17 mouse cellular contexts compared by ENCODE assay signal in the genomic region with DNA sequence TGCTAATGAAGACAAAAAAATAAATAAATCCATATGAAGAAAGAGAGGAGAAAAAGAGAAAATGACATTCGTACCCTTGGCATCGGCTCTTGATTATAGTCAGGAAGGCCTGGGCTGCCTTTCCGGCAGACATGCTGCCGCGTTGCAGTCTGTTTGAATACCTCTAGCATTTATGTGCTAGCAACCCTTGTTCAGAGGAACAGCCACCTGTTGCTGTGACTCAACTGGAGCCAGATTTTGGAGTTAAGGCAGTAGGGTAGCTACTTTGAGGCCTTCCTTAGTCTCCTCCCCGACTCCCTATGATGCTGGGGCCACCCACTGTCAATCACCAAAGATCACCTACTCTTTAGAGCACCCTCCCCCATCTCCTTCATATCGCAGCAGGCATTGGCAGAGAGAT.
DNase-seq lines count a peak whose midpoint lies in the region; ATAC-seq and TF ChIP-seq lines count a peak whose summit lies in the region.
"Had no signal": no experiment of that assay in that cellular context is flagged by ENCODE, and none has a peak within 500 bp of the region (broad histone marks: within the 10 kb centered on the region; RNA-seq: fewer than 3 reads in every experiment).

No protein-coding gene starts in this region.

- H3ac ChIP-seq in myocyte (ENCODE audit: control insufficient read depth, insufficient read length) = no peak overlapping the region

- peak overlapping the region; percentile 49; the same call in 1 of the 2 replicates for H3K27ac ChIP-seq in heart, embryonic 12.5 days (ENCODE audit: poor library complexity, severe bottlenecking)
- H3K27ac ChIP-seq in kidney, embryonic 15.5 days = peak overlapping the region; percentile 25; the same call in 1 of the 2 replicates
- peak overlapping the region; percentile 61 for H3K27ac ChIP-seq in midbrain, embryonic 10.5 days (replicated peaks)
- H3K27ac ChIP-seq in midbrain, embryonic 16.5 days (ENCODE audit: low read length) = no peak overlapping the region
- H3K27ac ChIP-seq: forebrain, embryonic 15.5 days; hindbrain, embryonic 14.5 days; intestine, embryonic 15.5 days had no signal

- DNase-seq in heart, adult 11 months = no peak
- DNase-seq in kidney, adult 18-20 months = no peak
- no peak for DNase-seq in midbrain, embryonic 10.5 days (ENCODE audit: low spot score)
- no peak for DNase-seq in embryo, embryonic 10 days (ENCODE audit: low spot score)
- DNase-seq: adrenal gland, postnatal 25 days; cerebellum, adult 18-20 months; cerebellum, adult 9-11 months; cerebellum, postnatal 36 days; gastrocnemius, postnatal 10 days; heart, postnatal 4 days had no signal

- no peaks in the 10 kb centered on the region for H3K36me3 ChIP-seq in heart, embryonic 12.5 days
- H3K36me3 ChIP-seq in kidney, embryonic 15.5 days = no peaks in the 10 kb centered on the region
- no peaks in the 10 kb centered on the region for H3K36me3 ChIP-seq in midbrain, embryonic 10.5 days
- no peaks in the 10 kb centered on the region for H3K36me3 ChIP-seq in midbrain, embryonic 16.5 days (ENCODE audit: control insufficient read depth, insufficient read depth, low read length)
- H3K36me3 ChIP-seq in myocyte (ENCODE audit: control insufficient read depth, insufficient read depth) = no peaks in the 10 kb centered on the region
- H3K36me3 ChIP-seq: forebrain, embryonic 15.5 days; intestine, embryonic 15.5 days had no signal

- no peaks in the 10 kb centered on the region for H3K79me2 ChIP-seq in myocyte (ENCODE audit: control insufficient read depth, insufficient read depth)

- H3K4me3 ChIP-seq in heart, embryonic 12.5 days = no peak overlapping the region
- no peak overlapping the region for H3K4me3 ChIP-seq in kidney, embryonic 15.5 days (replicated peaks)
- H3K4me3 ChIP-seq in midbrain, embryonic 10.5 days = no peak overlapping the region
- no peak overlapping the region for H3K4me3 ChIP-seq in midbrain, embryonic 16.5 days (ENCODE audit: low read depth, low read length)
- H3K4me3 ChIP-seq in myocyte = no peak overlapping the region
- H3K4me3 ChIP-seq: forebrain, embryonic 15.5 days; intestine, embryonic 15.5 days had no signal

- 0 out of 2 replicates have a peak, but pooled peaks cover 3% of the 10 kb centered on the region for H3K27me3 ChIP-seq in heart, embryonic 12.5 days (replicated peaks)
- H3K27me3 ChIP-seq in kidney, embryonic 15.5 days = no peaks in the 10 kb centered on the region
- peaks cover 31% of the 10 kb centered on the region for H3K27me3 ChIP-seq in midbrain, embryonic 10.5 days (ENCODE audit: low read depth, poor library complexity, severe bottlenecking)
- no peaks in the 10 kb centered on the region; the same call in 1 of the 2 replicates for H3K27me3 ChIP-seq in midbrain, embryonic 16.5 days (ENCODE audit: control insufficient read depth, insufficient read depth, low read depth, low read length)
- H3K27me3 ChIP-seq in myocyte (ENCODE audit: control insufficient read depth, insufficient read depth, insufficient read length) = no peaks in the 10 kb centered on the region
- H3K27me3 ChIP-seq: forebrain, embryonic 15.5 days; intestine, embryonic 15.5 days had no signal

- no peaks in the 10 kb centered on the region for H3K9me3 ChIP-seq in heart, embryonic 12.5 days (replicated peaks)
- H3K9me3 ChIP-seq in kidney, embryonic 15.5 days (replicated peaks) = no peaks in the 10 kb centered on the region
- no peaks in the 10 kb centered on the region for H3K9me3 ChIP-seq in midbrain, embryonic 10.5 days (replicated peaks)
- H3K9me3 ChIP-seq in midbrain, embryonic 16.5 days (replicated peaks; ENCODE audit: control insufficient read depth, low read length, poor library complexity, severe bottlenecking) = no peaks in the 10 kb centered on the region
- H3K9me3 ChIP-seq: forebrain, embryonic 15.5 days; intestine, embryonic 15.5 days had no signal

- peaks cover 29% of the 10 kb centered on the region for H3K4me1 ChIP-seq in heart, embryonic 12.5 days (replicated peaks)
- H3K4me1 ChIP-seq in kidney, embryonic 15.5 days = peaks cover 50% of the 10 kb centered on the region
- H3K4me1 ChIP-seq in midbrain, embryonic 10.5 days = peaks cover 67% of the 10 kb centered on the region
- peaks cover 5% of the 10 kb centered on the region; the same call in 1 of the 2 replicates for H3K4me1 ChIP-seq in midbrain, embryonic 16.5 days (ENCODE audit: control insufficient read depth, insufficient read depth, low read length)
- H3K4me1 ChIP-seq: intestine, embryonic 15.5 days had no signal

- WGBS in heart, embryonic 12.5 days = 48% methylated on average over 7 of the region's 7 CpGs
- 64% methylated on average over 7 of the region's 7 CpGs for WGBS in kidney, embryonic 15.5 days
- WGBS in midbrain, embryonic 10.5 days = 77% methylated on average over 7 of the region's 7 CpGs
- 66% methylated on average over 7 of the region's 7 CpGs for WGBS in midbrain, embryonic 16.5 days

- ATAC-seq in heart, embryonic 12.5 days (ENCODE audit: insufficient number of reproducible peaks, low FRiP score) = no peak
- ATAC-seq in kidney, embryonic 15.5 days (replicated peaks; ENCODE audit: low FRiP score) = no peak
- no peak for ATAC-seq in midbrain, embryonic 16.5 days
- ATAC-seq: forebrain, embryonic 15.5 days; intestine, embryonic 15.5 days had no signal

- no peak for TF ChIP-seq POLR2A in myocyte (IDR thresholded peaks at IDR 0.05; ENCODE audit: insufficient read length, low read depth)

- H3K9ac ChIP-seq in heart, embryonic 12.5 days = no peak overlapping the region
- H3K9ac ChIP-seq in kidney, embryonic 15.5 days = no peak overlapping the region
- no peak overlapping the region for H3K9ac ChIP-seq in midbrain, embryonic 16.5 days (ENCODE audit: low read depth, low read length)
- H3K9ac ChIP-seq: forebrain, embryonic 15.5 days; hindbrain, embryonic 14.5 days; intestine, embryonic 15.5 days had no signal

- no peak overlapping the region for H3K4me2 ChIP-seq in heart, embryonic 12.5 days
- H3K4me2 ChIP-seq in kidney, embryonic 15.5 days = no peak overlapping the region
- no peak overlapping the region for H3K4me2 ChIP-seq in midbrain, embryonic 16.5 days (ENCODE audit: low read length)
- no peak overlapping the region for H3K4me2 ChIP-seq in myocyte (ENCODE audit: low read depth)
- H3K4me2 ChIP-seq: forebrain, embryonic 15.5 days; hindbrain, embryonic 14.5 days; intestine, embryonic 15.5 days had no signal

TF ChIP-seq in myocyte, 11 proteins besides CTCF, POLR2A, EP300 and RAD21:
- TF ChIP-seq TCF3 (IDR thresholded peaks at IDR 0.05; ENCODE audit: insufficient read length, low read depth) (no peak), CEBPB (IDR thresholded peaks at IDR 0.05; ENCODE audit: insufficient read depth, poor library complexity, severe bottlenecking) (no peak), POLR2AphosphoS2 (IDR thresholded peaks at IDR 0.05; ENCODE audit: insufficient read length, low read depth) (no peak), MYOD1 (IDR thresholded peaks at IDR 0.05; ENCODE audit: control insufficient read depth in 1 of 3, insufficient read length in 2 of 3, low read depth in 2 of 3) (peak in 2 of 3 experiments; percentile 68 to 77)
